Mouse (Mus musculus) lung, postnatal 4 days (tissue): ENCODE measurements around the gene Ccnl2.

Experiments
- DNase-seq, 2 experiments: peaks; one replicate each; pipeline ENCODE4 v3.0.0; 2021

The Ccnl2 gene

GRCm38 (mm10) chr4:155790650-155791161 is 21.6 kb upstream of the Ccnl2 start:
- DNase-seq, result no peak

- DNase-seq, result no peak
Observed at GRCm38 (mm10) chr4:155791240-155791933, 20.9 kb upstream of the Ccnl2 start.

- no peak for DNase-seq
Observed at GRCm38 (mm10) chr4:155793730-155794129, 18.6 kb upstream of the Ccnl2 start.

GRCm38 (mm10) chr4:155802075-155802474 is 10.2 kb upstream of the Ccnl2 start:
- DNase-seq, result no peak

GRCm38 (mm10) chr4:155802741-155803339 is 9.4 kb upstream of the Ccnl2 start, which contains the start of gene Mrpl20:
Mrpl20 (plus strand) TSS chr4:155802878.
- DNase-seq, result no peak

GRCm38 (mm10) chr4:155803340-155804041 is 8.8 kb upstream of the Ccnl2 start:
- peak; percentile 97 to 98 for DNase-seq

GRCm38 (mm10) chr4:155807841-155808240 is 4.4 kb upstream of the Ccnl2 start:
- DNase-seq, result no peak

- DNase-seq, result peak; percentile 50 to 57
Observed at GRCm38 (mm10) chr4:155812665-155813181, 434 bp downstream of the Ccnl2 start.

GRCm38 (mm10) chr4:155817533-155817932 is 5.2 kb downstream of the Ccnl2 start:
- DNase-seq, result no peak

- peak in 1 of 2 experiments; percentile 45 for DNase-seq
Observed at GRCm38 (mm10) chr4:155821025-155821424, 8.7 kb downstream of the Ccnl2 start.

GRCm38 (mm10) chr4:155823443-155823842 is 11.2 kb downstream of the Ccnl2 start:
- no peak for DNase-seq

GRCm38 (mm10) chr4:155829866-155830265 is 17.6 kb downstream of the Ccnl2 start:
- no peak for DNase-seq

- no peak for DNase-seq
Observed at GRCm38 (mm10) chr4:155830596-155830995, 18.3 kb downstream of the Ccnl2 start.

- peak; percentile 97 to 98 for DNase-seq
Observed at GRCm38 (mm10) chr4:155831205-155831766, 19.0 kb downstream of the Ccnl2 start, which contains the start of gene Aurkaip1. Aurkaip1 (plus strand) TSS chr4:155831272.

GRCm38 (mm10) chr4:155831831-155832230 is 19.5 kb downstream of the Ccnl2 start:
- DNase-seq, result no peak

GRCm38 (mm10) chr4:155832321-155832720 is 20.0 kb downstream of the Ccnl2 start:
- DNase-seq, result no peak

GRCm38 (mm10) chr4:155833234-155833633 is 20.9 kb downstream of the Ccnl2 start:
- DNase-seq, result no peak

GRCm38 (mm10) chr4:155833836-155834235 is 21.5 kb downstream of the Ccnl2 start:
- DNase-seq, result peak; percentile 88

- peak; percentile 55 to 71 for DNase-seq
Observed at GRCm38 (mm10) chr4:155837404-155838010, 25.2 kb downstream of the Ccnl2 start.

GRCm38 (mm10) chr4:155838187-155839153 is 26.2 kb downstream of the Ccnl2 start:
- peak; percentile 46 to 77 for DNase-seq

- peak; percentile 90 to 97 for DNase-seq
Observed at GRCm38 (mm10) chr4:155839483-155839910, 27.2 kb downstream of the Ccnl2 start, which contains the start of gene Mxra8. Mxra8 (plus strand) TSS chr4:155839680.
